Mouse (Mus musculus) brain, embryonic 14.5 days (tissue): ENCODE data around the gene Pls1.

Source experiments
- CTCF ChIP-seq: fragments of 200-500 bp; IDR thresholded peaks from 2 replicates; pipeline ENCODE4 v1.5.1; 2012; ENCODE audit warnings: inconsistent platforms, mild to moderate bottlenecking, moderate library complexity, borderline replicate concordance; ENCODE audit not compliant: insufficient read depth, insufficient read length; ENCODE audit errors: extremely low read depth
- POLR2A ChIP-seq: fragments of 200-500 bp; IDR thresholded peaks from 2 replicates; pipeline ENCODE4 v1.6.1; 2012; ENCODE audit warnings: mild to moderate bottlenecking, inconsistent platforms, borderline replicate concordance; ENCODE audit not compliant: poor library complexity, insufficient read depth, insufficient read length, severe bottlenecking; ENCODE audit errors: extremely low read depth

DNA sequence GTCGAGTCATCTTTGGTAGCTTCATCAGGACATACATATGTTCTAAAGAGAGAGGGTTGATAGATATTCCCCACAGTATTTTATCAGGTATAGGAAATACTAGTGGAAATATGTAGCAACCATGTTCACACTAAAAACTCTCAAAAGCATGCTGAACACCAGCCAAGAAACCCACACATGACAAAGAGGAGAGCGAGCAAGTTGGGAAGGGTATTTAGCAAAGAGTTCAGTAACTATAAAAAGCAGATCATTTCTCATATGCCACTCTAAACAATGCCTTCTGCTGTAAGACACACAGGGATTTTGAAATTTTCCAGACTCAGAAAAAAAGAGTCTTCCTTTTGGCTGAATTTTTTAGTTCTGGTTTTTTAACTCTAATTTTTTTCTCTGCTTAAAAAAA is 73.4 kb downstream of the Pls1 start:
- TF ChIP-seq POLR2A (no peak), CTCF (no peak)
